Mouse (Mus musculus): Measurements from ENCODE around the gene Gsdmc4. TPM values are rescaled to one million over a fixed set of nuclear protein-coding genes. Genes with fewer than 3 reads are reported as not detected.

Gene Gsdmc4
- total RNA-seq, 2 experiments from 2014 or later, result not detected

Other genes starting within 250 kb of the Gsdmc4 start
- not detected for gene Gsdmc2, start 67.1 kb downstream of the Gsdmc4 start, total RNA-seq (2021)
- gene Gsdmc3, start 33.7 kb downstream of the Gsdmc4 start, total RNA-seq (2021), result not detected
- 10 to 100 TPM; 36.2 to 39.0 TPM for gene Fam49b, start 148.2 kb upstream of the Gsdmc4 start, total RNA-seq (2021)

Data from adrenal gland, postnatal 10 days (tissue).